ENCODE assay signal across 33 mouse cellular contexts in the genomic region with DNA sequence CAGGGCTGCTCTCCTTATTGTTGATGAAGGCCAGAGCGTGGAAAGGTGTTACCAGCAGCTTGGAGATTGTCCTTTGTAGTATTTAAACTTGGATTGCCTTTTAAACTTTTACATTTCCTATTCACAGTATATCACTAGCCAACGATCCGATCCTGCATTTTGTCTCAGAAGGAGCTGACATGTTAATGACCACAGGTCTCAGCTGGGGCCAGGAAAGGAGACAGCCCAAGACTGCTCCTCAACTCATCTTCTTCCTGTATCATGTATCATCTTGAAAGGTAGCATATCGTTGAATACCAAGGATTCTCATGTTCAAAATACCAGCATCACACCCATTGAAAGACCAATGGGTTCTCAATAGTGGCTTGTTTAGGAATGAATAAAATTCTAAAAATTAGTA.
"Had no signal": no experiment of that assay in that cellular context is flagged by ENCODE, and none has a peak within 500 bp of the region (broad histone marks: within the 10 kb centered on the region; RNA-seq: fewer than 3 reads in every experiment).

No protein-coding gene starts in this region.

- H3K9me3 ChIP-seq: heart, embryonic 10.5 days; heart, embryonic 12.5 days; heart, embryonic 13.5 days; heart, embryonic 15.5 days; hindbrain, embryonic 10.5 days; hindbrain, embryonic 12.5 days; hindbrain, embryonic 13.5 days; hindbrain, embryonic 15.5 days; intestine, embryonic 15.5 days; kidney, embryonic 15.5 days had no signal

- H3K27ac ChIP-seq: heart, adult 2 months; heart, embryonic 10.5 days; heart, embryonic 13.5 days; heart, embryonic 15.5 days; hindbrain, embryonic 10.5 days; hindbrain, embryonic 12.5 days; hindbrain, embryonic 13.5 days; hindbrain, embryonic 14.5 days; hindbrain, embryonic 15.5 days; hindbrain, postnatal 0 days; intestine, embryonic 15.5 days; kidney, embryonic 15.5 days; layer of hippocampus, adult 2 months had no signal

- H3K9ac ChIP-seq: heart, embryonic 12.5 days; heart, embryonic 13.5 days; heart, embryonic 15.5 days; hindbrain, embryonic 12.5 days; hindbrain, embryonic 13.5 days; hindbrain, embryonic 14.5 days; hindbrain, embryonic 15.5 days; intestine, embryonic 15.5 days; kidney, embryonic 15.5 days had no signal

- H3K4me3 ChIP-seq: heart, adult 2 months; heart, embryonic 10.5 days; heart, embryonic 12.5 days; heart, embryonic 13.5 days; heart, embryonic 15.5 days; hindbrain, embryonic 10.5 days; hindbrain, embryonic 12.5 days; hindbrain, embryonic 13.5 days; hindbrain, embryonic 15.5 days; intestine, embryonic 15.5 days; kidney, embryonic 15.5 days; layer of hippocampus, adult 2 months had no signal

- H3K4me1 ChIP-seq: heart, embryonic 10.5 days; heart, embryonic 12.5 days; heart, embryonic 15.5 days; hindbrain, embryonic 10.5 days; hindbrain, embryonic 12.5 days; hindbrain, embryonic 13.5 days; hindbrain, embryonic 15.5 days; intestine, embryonic 15.5 days; kidney, embryonic 15.5 days had no signal

- H3K4me2 ChIP-seq: heart, embryonic 11.5 days; heart, embryonic 12.5 days; heart, embryonic 13.5 days; heart, embryonic 15.5 days; hindbrain, embryonic 12.5 days; hindbrain, embryonic 13.5 days; hindbrain, embryonic 14.5 days; hindbrain, embryonic 15.5 days; intestine, embryonic 15.5 days; kidney, embryonic 15.5 days had no signal

- H3K36me3 ChIP-seq: heart, embryonic 10.5 days; heart, embryonic 12.5 days; heart, embryonic 13.5 days; heart, embryonic 15.5 days; hindbrain, embryonic 10.5 days; hindbrain, embryonic 12.5 days; hindbrain, embryonic 13.5 days; hindbrain, embryonic 15.5 days; intestine, embryonic 15.5 days; kidney, embryonic 15.5 days had no signal

- H3K27me3 ChIP-seq: heart, embryonic 12.5 days; heart, embryonic 13.5 days; heart, embryonic 15.5 days; hindbrain, embryonic 12.5 days; hindbrain, embryonic 13.5 days; hindbrain, embryonic 15.5 days; intestine, embryonic 15.5 days; kidney, embryonic 15.5 days had no signal

- ATAC-seq: hindbrain, embryonic 16.5 days; hindbrain, postnatal 0 days; inflammation-experienced regulatory T-cells, adult 6 months; intestine, embryonic 15.5 days; intestine, embryonic 16.5 days; intestine, postnatal 0 days had no signal

- DNase-seq: heart, adult 2 months; heart, postnatal 10 days; heart, postnatal 36 days; heart, postnatal 4 days; kidney, adult 11 months; kidney, adult 18-20 months; kidney, adult 2 months; kidney, adult 8-10 months; kidney, postnatal 10 days; kidney, postnatal 14 days; kidney, postnatal 25 days; kidney, postnatal 36 days; kidney, postnatal 4 days; layer of hippocampus, adult 9-11 months; layer of hippocampus, postnatal 36 days had no signal
